Mouse (Mus musculus): ENCODE measurements around the gene Sap18.

DNA sequence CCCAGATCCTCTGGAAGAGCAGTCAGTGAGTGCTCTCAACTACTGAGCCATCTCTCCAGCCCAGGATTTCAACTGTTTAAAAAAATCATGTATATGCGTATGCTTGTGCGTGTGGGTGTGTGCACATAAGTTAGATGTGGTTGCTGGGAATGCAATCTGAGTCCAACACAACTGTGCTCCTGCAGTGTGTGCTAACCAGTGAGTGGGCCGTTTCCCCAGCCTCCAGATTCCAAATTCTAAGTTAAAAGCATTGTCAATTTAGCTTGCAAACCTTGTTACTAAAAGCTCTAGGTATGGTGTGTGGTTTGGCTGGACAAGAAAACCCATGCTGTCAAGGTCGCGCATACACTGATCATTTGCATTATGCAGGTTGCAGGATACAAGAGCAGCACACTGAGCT lies 13.9 kb downstream of the Sap18 start:
- TF ChIP-seq CTCF (IDR thresholded peaks at IDR 0.05; ENCODE audit: borderline replicate concordance, control insufficient read depth, extremely low read depth, insufficient read depth, low read length, poor library complexity) (no peak), POLR2A (IDR thresholded peaks at IDR 0.05; ENCODE audit: control insufficient read depth, extremely low read depth, insufficient read depth, low read length, poor library complexity) (no peak)

Data from thymus, adult 2 months (tissue).